Mouse (Mus musculus): ENCODE results near the gene C2.

- TF ChIP-seq CTCF (IDR thresholded peaks at IDR 0.05; ENCODE audit: low read depth) (no peak), EP300 (IDR thresholded peaks at IDR 0.05; ENCODE audit: low read depth) (no peak)
Observed at GRCm38 (mm10) chr17:34893072-34893824, 4.8 kb downstream of the C2 start.
